Mouse (Mus musculus): ENCODE results near the gene Prpf40a. TPM values are rescaled to one million over a fixed set of nuclear protein-coding genes. Genes with fewer than 3 reads are reported as not detected.

Prpf40a gene
- polyA plus RNA-seq, 1 experiment: 23.1 TPM

GRCm38 (mm10) chr2:53102901-53103300, 88.2 kb downstream of the Prpf40a start:
- Histone ChIP-seq H3K4me1 (ENCODE audit: control insufficient read depth, insufficient read depth, low read length) (no peaks in the 10 kb centered on the region), H3K27me3 (ENCODE audit: control insufficient read depth, insufficient read depth, low read length) (no peaks in the 10 kb centered on the region), H3K4me3 (replicated peaks; ENCODE audit: insufficient read depth, low read depth, low read length) (no peak overlapping the region), H3K27ac (ENCODE audit: insufficient read depth, low read length) (no peak overlapping the region)
- no peak for TF ChIP-seq POLR2A (IDR thresholded peaks at IDR 0.05; ENCODE audit: borderline replicate concordance, insufficient read depth, low read length)
- no peak for TF ChIP-seq CTCF (IDR thresholded peaks at IDR 0.05; ENCODE audit: borderline replicate concordance, insufficient read depth, low read depth, low read length)
- no peak for DNase-seq
- WGBS: 97% methylated on average over 2 of the region's 2 CpGs

- no peak for DNase-seq
- H3K4me1 ChIP-seq (ENCODE audit: control insufficient read depth, insufficient read depth, low read length): no peaks in the 10 kb centered on the region
- 76% methylated on average over 11 of the region's 11 CpGs for WGBS
- no peaks in the 10 kb centered on the region for H3K27me3 ChIP-seq (ENCODE audit: control insufficient read depth, insufficient read depth, low read length)
- H3K4me3 ChIP-seq (replicated peaks; ENCODE audit: insufficient read depth, low read depth, low read length): no peak overlapping the region
- TF ChIP-seq POLR2A (IDR thresholded peaks at IDR 0.05; ENCODE audit: borderline replicate concordance, insufficient read depth, low read length) (no peak), CTCF (IDR thresholded peaks at IDR 0.05; ENCODE audit: borderline replicate concordance, insufficient read depth, low read depth, low read length) (no peak)
- H3K27ac ChIP-seq (ENCODE audit: insufficient read depth, low read length): no peak overlapping the region
These were observed 89.0 kb downstream of the Prpf40a start for GRCm38 (mm10) chr2:53101885-53102740.

- no peak for DNase-seq
- WGBS: 48% methylated on average over 2 of the region's 2 CpGs
- TF ChIP-seq CTCF (IDR thresholded peaks at IDR 0.05; ENCODE audit: borderline replicate concordance, insufficient read depth, low read depth, low read length) (no peak), POLR2A (IDR thresholded peaks at IDR 0.05; ENCODE audit: borderline replicate concordance, insufficient read depth, low read length) (no peak)
- H3K4me3 ChIP-seq (replicated peaks; ENCODE audit: insufficient read depth, low read depth, low read length): no peak overlapping the region
- no peaks in the 10 kb centered on the region for H3K4me1 ChIP-seq (ENCODE audit: control insufficient read depth, insufficient read depth, low read length)
- no peaks in the 10 kb centered on the region for H3K27me3 ChIP-seq (ENCODE audit: control insufficient read depth, insufficient read depth, low read length)
- H3K27ac ChIP-seq (ENCODE audit: insufficient read depth, low read length): no peak overlapping the region
These were observed 91.0 kb downstream of the Prpf40a start for GRCm38 (mm10) chr2:53100093-53100492.

- Histone ChIP-seq H3K4me1 (ENCODE audit: control insufficient read depth, insufficient read depth, low read length) (no peaks in the 10 kb centered on the region), H3K27ac (ENCODE audit: insufficient read depth, low read length) (no peak overlapping the region), H3K27me3 (ENCODE audit: control insufficient read depth, insufficient read depth, low read length) (no peaks in the 10 kb centered on the region), H3K4me3 (replicated peaks; ENCODE audit: insufficient read depth, low read depth, low read length) (no peak overlapping the region)
- WGBS: 96% methylated on average over 3 of the region's 3 CpGs
- DNase-seq: no peak
- no peak for TF ChIP-seq POLR2A (IDR thresholded peaks at IDR 0.05; ENCODE audit: borderline replicate concordance, insufficient read depth, low read length)
- no peak for TF ChIP-seq CTCF (IDR thresholded peaks at IDR 0.05; ENCODE audit: borderline replicate concordance, insufficient read depth, low read depth, low read length)
These were observed 95.6 kb downstream of the Prpf40a start for GRCm38 (mm10) chr2:53095489-53095888.

GRCm38 (mm10) chr2:53095031-53095430, 96.1 kb downstream of the Prpf40a start:
- no peaks in the 10 kb centered on the region for H3K27me3 ChIP-seq (ENCODE audit: control insufficient read depth, insufficient read depth, low read length)
- H3K27ac ChIP-seq (ENCODE audit: insufficient read depth, low read length): no peak overlapping the region
- WGBS: 91% methylated on average over 9 of the region's 9 CpGs
- no peak for TF ChIP-seq CTCF (IDR thresholded peaks at IDR 0.05; ENCODE audit: borderline replicate concordance, insufficient read depth, low read depth, low read length)
- H3K4me1 ChIP-seq (ENCODE audit: control insufficient read depth, insufficient read depth, low read length): no peaks in the 10 kb centered on the region
- H3K4me3 ChIP-seq (replicated peaks; ENCODE audit: insufficient read depth, low read depth, low read length): no peak overlapping the region
- no peak for DNase-seq

- 96% methylated on average over 3 of the region's 3 CpGs for WGBS
- no peak for TF ChIP-seq CTCF (IDR thresholded peaks at IDR 0.05; ENCODE audit: borderline replicate concordance, insufficient read depth, low read depth, low read length)
- TF ChIP-seq POLR2A (IDR thresholded peaks at IDR 0.05; ENCODE audit: borderline replicate concordance, insufficient read depth, low read length): no peak
- no peak overlapping the region for H3K4me3 ChIP-seq (replicated peaks; ENCODE audit: insufficient read depth, low read depth, low read length)
These were observed 102.3 kb downstream of the Prpf40a start for GRCm38 (mm10) chr2:53088744-53089143.

GRCm38 (mm10) chr2:53085617-53086202, 105.4 kb downstream of the Prpf40a start:
- H3K4me1 ChIP-seq (ENCODE audit: control insufficient read depth, insufficient read depth, low read length): no peaks in the 10 kb centered on the region
- H3K27me3 ChIP-seq (ENCODE audit: control insufficient read depth, insufficient read depth, low read length): no peaks in the 10 kb centered on the region
- no peak overlapping the region for H3K27ac ChIP-seq (ENCODE audit: insufficient read depth, low read length)
- TF ChIP-seq POLR2A (IDR thresholded peaks at IDR 0.05; ENCODE audit: borderline replicate concordance, insufficient read depth, low read length) (no peak), CTCF (IDR thresholded peaks at IDR 0.05; ENCODE audit: borderline replicate concordance, insufficient read depth, low read depth, low read length) (peak; percentile 61)
- WGBS: 61% methylated on average over 9 of the region's 9 CpGs
- H3K4me3 ChIP-seq (replicated peaks; ENCODE audit: insufficient read depth, low read depth, low read length): no peak overlapping the region
- peak; percentile 48 to 62 for DNase-seq

More at GRCm38 (mm10) chr2:53088744-53089143, 102.3 kb downstream of the Prpf40a start:
- H3K27me3 ChIP-seq (ENCODE audit: control insufficient read depth, insufficient read depth, low read length): no peaks in the 10 kb centered on the region
- no peaks in the 10 kb centered on the region for H3K4me1 ChIP-seq (ENCODE audit: control insufficient read depth, insufficient read depth, low read length)
- no peak for DNase-seq
- no peak overlapping the region for H3K27ac ChIP-seq (ENCODE audit: insufficient read depth, low read length)

Other genes with a start within 250 kb of the Prpf40a start
- gene Arl6ip6, start 442 bp upstream of the Prpf40a start, polyA plus RNA-seq (2012; rRNA removed): 12.4 and 13.3 TPM in 2 replicates

Measured in cerebellum, adult 2 months (tissue).